7 mouse cellular contexts compared by ENCODE assay signal in genomic region chr4:63213907-63214621, GRCm38 (mm10). TPM values are rescaled to one million over a fixed set of nuclear protein-coding genes. Genes with fewer than 3 reads are reported as not detected.
DNase-seq lines count a peak whose midpoint lies in the region; ATAC-seq and TF ChIP-seq lines count a peak whose summit lies in the region.

TSS of gene Col27a1 (plus strand) at chr4:63214004.

- no peak for TF ChIP-seq POLR2A in testis, adult 2 months (IDR thresholded peaks at IDR 0.05; ENCODE audit: control insufficient read depth, low read depth, low read length)

- peak within 1 kb of the TSS; percentile 87 for H3K9ac ChIP-seq in intestine, embryonic 14.5 days (ENCODE audit: low read length)
- peak within 1 kb of the TSS; percentile 31 for H3K9ac ChIP-seq in midbrain, embryonic 14.5 days (replicated peaks; ENCODE audit: low read length)

- peak within 1 kb of the TSS; percentile 22 for H3K4me3 ChIP-seq in testis, adult 2 months (ENCODE audit: control insufficient read depth, low read depth, low read length)
- peak within 1 kb of the TSS; percentile 80 for H3K4me3 ChIP-seq in intestine, embryonic 14.5 days (ENCODE audit: low read depth, low read length)
- peak within 1 kb of the TSS; percentile 62 for H3K4me3 ChIP-seq in midbrain, embryonic 14.5 days (replicated peaks; ENCODE audit: low read depth, low read length)

- DNase-seq in testis, postnatal 14 days (ENCODE audit: low spot score) = no peak
- DNase-seq in embryo, embryonic 9.5 days (ENCODE audit: extremely low spot score) = peak; percentile 80
- DNase-seq in intestine, embryonic 14.5 days (ENCODE audit: low spot score) = peak; percentile 85
- DNase-seq in midbrain, embryonic 14.5 days = peak; percentile 50
- no peak for DNase-seq in layer of hippocampus, postnatal 36 days
- DNase-seq in adipocyte (ENCODE audit: low spot score) = no peak

- H3K4me2 ChIP-seq in intestine, embryonic 14.5 days (ENCODE audit: low read length) = peak within 1 kb of the TSS; percentile 79
- H3K4me2 ChIP-seq in midbrain, embryonic 14.5 days (ENCODE audit: low read length) = peak within 1 kb of the TSS; percentile 100

- under 1% methylated on average over 58 of the region's 61 CpGs for WGBS in intestine, embryonic 14.5 days
- under 1% methylated on average over 61 of the region's 61 CpGs for WGBS in midbrain, embryonic 14.5 days

- no peak within 1 kb of the TSS for H3K27ac ChIP-seq in testis, adult 2 months (ENCODE audit: control insufficient read depth, insufficient read depth, low read depth, low read length)
- H3K27ac ChIP-seq in intestine, embryonic 14.5 days (ENCODE audit: low read depth) = 0 out of 2 replicates have a peak within 1 kb of the TSS, but pooled peaks have one; percentile 2
- H3K27ac ChIP-seq in midbrain, embryonic 14.5 days (replicated peaks; ENCODE audit: low read depth, low read length) = no peak within 1 kb of the TSS

- ATAC-seq in intestine, embryonic 14.5 days (replicated peaks; ENCODE audit: low FRiP score, low TSS enrichment, low read depth) = peak; percentile 47
- ATAC-seq in midbrain, embryonic 14.5 days (ENCODE audit: low FRiP score, low TSS enrichment) = peak; percentile 22; the same call in 1 of the 2 replicates

- H3K36me3 ChIP-seq in testis, adult 2 months (ENCODE audit: control insufficient read depth, insufficient read depth, low read length) = no peaks in the 10 kb centered on the region
- peaks cover 8% of the 10 kb centered on the region; the same call in 1 of the 2 replicates for H3K36me3 ChIP-seq in intestine, embryonic 14.5 days (ENCODE audit: control insufficient read depth, insufficient read depth, low read length)
- H3K36me3 ChIP-seq in midbrain, embryonic 14.5 days (ENCODE audit: control insufficient read depth, insufficient read depth, low read length) = no peaks in the 10 kb centered on the region

- H3K4me1 ChIP-seq in testis, adult 2 months (ENCODE audit: control insufficient read depth, insufficient read depth, low read length) = peaks cover 19% of the 10 kb centered on the region
- H3K4me1 ChIP-seq in intestine, embryonic 14.5 days (replicated peaks; ENCODE audit: control insufficient read depth, insufficient read depth, low read length) = peaks cover 25% of the 10 kb centered on the region
- peaks cover 13% of the 10 kb centered on the region for H3K4me1 ChIP-seq in midbrain, embryonic 14.5 days (ENCODE audit: control insufficient read depth, insufficient read depth, low read length)

- H3K27me3 ChIP-seq in testis, adult 2 months (ENCODE audit: control insufficient read depth, insufficient read depth, low read length) = no peaks in the 10 kb centered on the region
- peaks cover 4% of the 10 kb centered on the region; the same call in 1 of the 2 replicates for H3K27me3 ChIP-seq in intestine, embryonic 14.5 days (replicated peaks; ENCODE audit: control insufficient read depth, insufficient read depth, low read length)
- H3K27me3 ChIP-seq in midbrain, embryonic 14.5 days (ENCODE audit: control insufficient read depth, insufficient read depth, low read length) = peaks cover 37% of the 10 kb centered on the region

- TF ChIP-seq CTCF in testis, adult 2 months (IDR thresholded peaks at IDR 0.05; ENCODE audit: control insufficient read depth, insufficient read depth, insufficient replicate concordance, low read depth, low read length) = no peak

- no peaks in the 10 kb centered on the region for H3K9me3 ChIP-seq in intestine, embryonic 14.5 days (ENCODE audit: control insufficient read depth, low read length)
- H3K9me3 ChIP-seq in midbrain, embryonic 14.5 days (ENCODE audit: control insufficient read depth, low read length) = no peaks in the 10 kb centered on the region

RNA-seq across cellular contexts. Expression of gene Col27a1, which starts in this region (rescaled TPM):
- 15.3 and 17.9 TPM in 2 replicates for polyA plus RNA-seq in testis, adult 2 months (2012; rRNA removed)
- 18.5 and 21.2 TPM in 2 replicates for polyA plus RNA-seq in intestine, embryonic 14.5 days (2014; fragmentation: Nextera tagmentation; extraction: Ambion mirVana)
- 1.2 and 1.4 TPM in 2 replicates for polyA plus RNA-seq in midbrain, embryonic 14.5 days (2014; fragmentation: Nextera tagmentation; extraction: Ambion mirVana)
- total RNA-seq in layer of hippocampus, postnatal 36 days (2021) = 1 to 10 TPM; 3.9 to 5.4 TPM

Comparison
In these comparisons a context has a peak if more than half of its experiments do, and no peak if none do; other contexts are left out.
1. H3K4me3 ChIP-seq: peak in every context shown above with its lines; median percentile 80 in intestine, embryonic 14.5 days; 62 in midbrain, embryonic 14.5 days; 22 in testis, adult 2 months.
2. DNase-seq: peak in embryo, embryonic 9.5 days (single experiment), intestine, embryonic 14.5 days (single experiment) and midbrain, embryonic 14.5 days (single experiment); none in testis, postnatal 14 days (single experiment), layer of hippocampus, postnatal 36 days (0 of 2) and adipocyte (single experiment).